In the genomic region with DNA sequence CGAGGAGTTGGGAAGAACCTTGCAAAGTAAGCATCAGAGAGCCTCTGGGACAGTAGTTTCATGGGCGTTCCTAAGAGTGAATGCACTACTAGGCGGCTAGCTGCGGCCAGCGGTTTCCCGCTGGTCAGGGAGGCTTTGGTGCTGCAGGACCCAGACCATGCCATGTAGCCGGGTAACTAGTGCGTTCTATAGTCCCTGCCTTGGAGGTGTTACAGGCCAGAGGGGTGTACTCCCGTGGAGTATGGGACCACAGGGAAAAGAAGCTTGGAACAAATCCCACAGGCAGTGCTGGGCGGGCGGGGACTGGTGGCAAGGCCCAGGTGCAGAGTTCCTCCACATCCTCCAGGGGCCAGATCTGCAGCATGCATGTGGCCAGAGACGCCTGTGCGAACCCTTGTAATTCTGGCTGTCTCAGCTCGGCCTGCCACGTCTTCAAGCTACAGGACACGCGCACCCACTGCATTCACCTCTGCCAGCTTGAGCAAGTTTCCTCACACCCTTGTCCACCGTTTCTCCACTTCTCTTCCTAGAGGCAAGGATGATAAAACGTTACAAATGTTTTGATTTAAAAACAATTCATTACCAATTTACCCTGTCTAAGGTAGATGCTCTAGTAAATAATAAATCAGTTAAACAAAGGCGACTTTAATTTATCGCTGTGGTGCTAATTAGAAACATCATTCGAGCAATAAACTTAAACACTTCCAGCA, we compare ENCODE assay signal across 10 mouse cellular contexts. TPM values are rescaled to one million over a fixed set of nuclear protein-coding genes. Genes with fewer than 3 reads are reported as not detected.
DNase-seq lines count a peak whose midpoint lies in the region; ATAC-seq and TF ChIP-seq lines count a peak whose summit lies in the region.
"Had no signal": no experiment of that assay in that cellular context is flagged by ENCODE, and none has a peak within 500 bp of the region (broad histone marks: within the 10 kb centered on the region; RNA-seq: fewer than 3 reads in every experiment).

No protein-coding gene starts in this region.

- no peaks in the 10 kb centered on the region for H3K79me2 ChIP-seq in heart, adult 2 months (replicated peaks; ENCODE audit: control insufficient read depth, insufficient read depth, low read length)

- TF ChIP-seq CTCF in heart, adult 2 months (IDR thresholded peaks at IDR 0.05), result no peak

- H3K4me2 ChIP-seq in heart, embryonic 12.5 days, result peak overlapping the region; percentile 64
- H3K4me2 ChIP-seq in midbrain, embryonic 14.5 days (ENCODE audit: low read length), result peak overlapping the region; percentile 66

- no peak for DNase-seq in heart, adult 2 months
- peak; percentile 64 for DNase-seq in ZHBTc4 (ENCODE audit: low read depth, low spot score)
- DNase-seq in heart, postnatal 4 days, result peak; percentile 7
- DNase-seq in midbrain, embryonic 14.5 days, result peak; percentile 69
- DNase-seq in frontal cortex, postnatal 14 days (ENCODE audit: low spot score in 2 of 2), result no peak
- DNase-seq in adipocyte (ENCODE audit: low spot score), result no peak

- no peak for TF ChIP-seq POLR2A in heart, adult 2 months (IDR thresholded peaks at IDR 0.05; ENCODE audit: insufficient read depth, low read depth, low read length)

- no peaks in the 10 kb centered on the region for H3K36me3 ChIP-seq in heart, embryonic 12.5 days
- no peaks in the 10 kb centered on the region for H3K36me3 ChIP-seq in heart, adult 2 months (ENCODE audit: control insufficient read depth, insufficient read depth, low read length)
- no peaks in the 10 kb centered on the region for H3K36me3 ChIP-seq in midbrain, embryonic 14.5 days (ENCODE audit: control insufficient read depth, insufficient read depth, low read length)

- TF ChIP-seq EP300 in heart, adult 2 months (IDR thresholded peaks at IDR 0.05; ENCODE audit: insufficient read depth, low read depth, low read length), result no peak

- peaks cover 22% of the 10 kb centered on the region for H3K4me1 ChIP-seq in heart, embryonic 12.5 days (replicated peaks)
- peaks cover 2% of the 10 kb centered on the region; the same call in 1 of the 2 replicates for H3K4me1 ChIP-seq in heart, adult 2 months (ENCODE audit: control insufficient read depth, insufficient read depth, low read length)
- peaks cover 12% of the 10 kb centered on the region for H3K4me1 ChIP-seq in midbrain, embryonic 14.5 days (ENCODE audit: control insufficient read depth, insufficient read depth, low read length)

- no peaks in the 10 kb centered on the region for H3K9me3 ChIP-seq in heart, embryonic 12.5 days (replicated peaks)
- H3K9me3 ChIP-seq in midbrain, embryonic 14.5 days (ENCODE audit: control insufficient read depth, low read length), result no peaks in the 10 kb centered on the region

- H3K27me3 ChIP-seq in heart, embryonic 12.5 days (replicated peaks), result peaks cover 7% of the 10 kb centered on the region
- peaks cover 10% of the 10 kb centered on the region for H3K27me3 ChIP-seq in heart, adult 2 months (ENCODE audit: control insufficient read depth, insufficient read depth, low read length)
- 0 out of 2 replicates have a peak, but pooled peaks cover 8% of the 10 kb centered on the region for H3K27me3 ChIP-seq in midbrain, embryonic 14.5 days (ENCODE audit: control insufficient read depth, insufficient read depth, low read length)

- intact Hi-C loops in heart, adult 2 months (cut with DNase I), result no loop called here

- H3K9ac ChIP-seq in heart, embryonic 12.5 days, result peak overlapping the region; percentile 15; the same call in 1 of the 2 replicates
- no peak overlapping the region for H3K9ac ChIP-seq in heart, adult 2 months (ENCODE audit: low read depth, low read length)
- H3K9ac ChIP-seq in midbrain, embryonic 14.5 days (replicated peaks; ENCODE audit: low read length), result peak overlapping the region; percentile 62

- peak overlapping the region; percentile 22 for H3K4me3 ChIP-seq in heart, embryonic 12.5 days
- H3K4me3 ChIP-seq in heart, adult 2 months, result no peak overlapping the region
- H3K4me3 ChIP-seq in midbrain, embryonic 14.5 days (replicated peaks; ENCODE audit: low read depth, low read length), result peak overlapping the region; percentile 31
- H3K4me3 ChIP-seq: erythroblast, embryonic 14.5 days had no signal

- ATAC-seq in heart, embryonic 12.5 days (ENCODE audit: insufficient number of reproducible peaks, low FRiP score), result peak; percentile 33; the same call in 1 of the 2 replicates
- peak; percentile 35; the same call in 1 of the 2 replicates for ATAC-seq in midbrain, embryonic 14.5 days (ENCODE audit: low FRiP score, low TSS enrichment)
- no peak for ATAC-seq in granulocyte monocyte progenitor cell, adult 5-6 weeks (replicated peaks; ENCODE audit: poor library complexity, severe bottlenecking)

- H3K27ac ChIP-seq in heart, embryonic 12.5 days (ENCODE audit: poor library complexity, severe bottlenecking), result no peak overlapping the region; the same call in 1 of the 2 replicates
- H3K27ac ChIP-seq in heart, adult 2 months, result no peak overlapping the region
- peak overlapping the region; percentile 87 for H3K27ac ChIP-seq in midbrain, embryonic 14.5 days (replicated peaks; ENCODE audit: low read depth, low read length)

- WGBS in heart, embryonic 12.5 days, result 8% methylated on average over 22 of the region's 22 CpGs
- WGBS in heart, adult 2 months, result 69% methylated on average over 22 of the region's 22 CpGs
- WGBS in midbrain, embryonic 14.5 days, result 5% methylated on average over 22 of the region's 22 CpGs

RNA-seq across cellular contexts. Expression of a gene that starts 2.0 kb away (rescaled TPM):
- polyA plus RNA-seq in heart, embryonic 12.5 days (2016; fragmentation: Nextera tagmentation; extraction: Ambion mirVana), result 8.5 and 10.1 TPM in 2 replicates
- under 1 TPM in 1 of 2 experiments, not detected in 1; 0.09 TPM for total RNA-seq in heart, adult 2 months (2021)
- 0.20 and 0.29 TPM in 2 replicates for polyA plus RNA-seq in heart, adult 2 months (2012; rRNA removed)
- total RNA-seq in heart, postnatal 4 days (2021), result under 1 TPM in 1 of 2 experiments, not detected in 1; 0.32 TPM
- polyA plus RNA-seq in midbrain, embryonic 14.5 days (2014; fragmentation: Nextera tagmentation; extraction: Ambion mirVana), result 88.5 and 106 TPM in 2 replicates
- not detected in 2 replicates for total RNA-seq in granulocyte monocyte progenitor cell, adult 5-6 weeks (2014; fragmentation: Nextera tagmentation)
- not detected in 2 replicates for total RNA-seq in granulocyte monocyte progenitor cell, adult 5-6 weeks (2017)
- total RNA-seq: neutrophil, adult 5-6 weeks had no signal
- polyA plus RNA-seq: erythroblast, embryonic 14.5 days had no signal

Comparison
In these comparisons a context has a peak if more than half of its experiments do, and no peak if none do; other contexts are left out.
1. DNase-seq: peak in ZHBTc4 (single experiment), heart, postnatal 4 days (single experiment) and midbrain, embryonic 14.5 days (single experiment); none in heart, adult 2 months (0 of 2), frontal cortex, postnatal 14 days (0 of 2) and adipocyte (single experiment).